Mouse (Mus musculus) adrenal gland, postnatal 10 days (tissue): ENCODE results near the gene Mfsd12. TPM values are rescaled to one million over a fixed set of nuclear protein-coding genes. Genes with fewer than 3 reads are reported as not detected.
A peak's percentile ranks its signal among the peaks of the same experiment; 100 is the strongest.

Experiments
- DNase-seq: peaks from one replicate; pipeline ENCODE4 v3.0.0; 2021; ENCODE audit warnings: mixed read lengths
- total RNA-seq, 2 experiments: library from RNA; stranded (reverse); gene quantifications; 2 replicates each; pipeline ENCODE4 v1.2.3; 2021

The Mfsd12 gene
- total RNA-seq, 2 experiments from 2014 or later, result 17.8 to 22.8 TPM

DNA sequence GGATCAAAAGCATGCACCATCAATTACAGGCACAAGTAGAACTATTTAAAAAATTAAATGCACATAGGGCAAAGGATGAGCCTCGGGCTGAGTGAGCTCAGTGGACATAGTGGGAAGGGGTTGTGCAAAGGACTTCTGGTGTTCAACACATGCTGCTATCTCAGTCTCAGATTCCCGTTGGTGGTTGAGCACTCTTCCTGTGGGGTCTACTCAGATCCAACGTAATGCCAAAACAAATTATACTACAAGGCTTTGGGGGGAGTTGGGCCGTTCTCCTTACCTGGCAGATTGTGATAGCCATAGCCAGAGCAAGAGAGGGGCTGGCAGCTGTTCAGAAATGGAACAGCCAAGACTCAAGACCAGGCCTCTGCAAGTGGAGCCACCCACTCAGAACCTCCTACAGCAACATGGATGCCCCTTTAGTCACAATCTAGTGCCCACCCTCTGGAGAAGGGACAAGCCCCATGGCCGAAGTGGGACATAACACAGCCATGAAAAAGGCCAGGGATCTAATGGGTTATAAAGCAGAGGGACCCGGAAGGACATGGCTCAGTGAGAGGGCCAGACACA is 22.6 kb downstream of the Mfsd12 start:
- no peak for DNase-seq

DNA sequence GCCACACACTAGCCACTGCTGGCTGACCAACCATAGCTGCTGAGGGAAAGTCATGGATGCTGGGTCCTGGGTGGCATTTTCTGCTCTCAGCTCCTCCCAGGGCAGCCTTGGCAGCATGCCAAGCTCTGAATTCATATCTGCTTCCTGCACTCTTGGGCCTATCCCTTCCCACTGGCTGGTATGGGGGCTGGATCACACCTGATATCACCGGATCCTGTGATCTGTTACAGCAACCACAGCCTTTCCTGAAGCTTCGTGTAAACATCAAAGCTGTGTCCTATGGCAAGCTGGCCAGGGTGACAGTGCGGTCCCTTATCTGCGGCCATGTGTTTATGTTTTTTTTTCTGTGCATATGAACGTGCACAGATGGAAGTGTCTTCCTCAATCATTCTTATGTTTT is 24.7 kb downstream of the Mfsd12 start:
- peak; percentile 59 for DNase-seq

DNA sequence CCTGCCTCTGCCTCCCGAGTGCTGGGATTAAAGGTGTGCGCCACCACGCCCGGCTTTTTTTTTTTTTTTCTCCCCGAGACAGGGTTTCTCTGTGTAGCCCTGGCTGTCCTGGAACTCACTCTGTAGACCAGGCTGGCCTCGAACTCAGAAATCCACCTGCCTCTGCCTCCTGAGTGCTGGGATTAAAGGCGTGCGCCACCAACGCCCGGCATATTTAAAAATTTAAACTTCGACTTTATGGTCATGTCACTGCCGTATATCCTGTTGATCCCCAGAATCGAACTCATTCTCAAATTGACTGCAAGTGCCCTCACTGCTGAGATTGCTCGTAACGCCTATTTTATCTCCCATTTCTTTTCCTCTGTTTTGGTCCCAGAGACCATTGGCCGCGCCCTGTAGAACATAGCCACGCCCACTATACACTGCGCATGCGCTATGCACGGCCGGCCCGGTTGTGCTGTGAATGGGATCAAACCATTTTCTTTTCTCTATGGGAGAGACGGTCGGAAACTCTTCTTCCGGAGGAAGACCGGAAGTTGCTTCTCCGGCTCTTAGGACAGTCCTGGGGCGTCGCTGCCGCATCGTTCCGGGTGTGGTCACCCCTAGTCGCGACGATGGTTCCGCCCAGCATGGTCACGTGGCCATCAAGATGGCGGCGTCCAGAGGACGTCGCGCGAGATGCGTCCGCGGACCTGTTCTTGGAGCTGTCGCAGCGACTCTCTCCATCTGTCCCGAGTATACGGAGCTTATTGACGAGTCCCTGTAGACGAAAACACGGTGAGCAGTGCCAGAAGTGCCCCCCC is 26.7 kb downstream of the Mfsd12 start, which contains the start of the genes Dohh and Gm48551:
TSS of gene Dohh (plus strand) at position 627 of the 803 bp plus-strand sequence.
TSS of gene Gm48551 (plus strand) at position 665 of the 803 bp plus-strand sequence.
- peak; percentile 99 for DNase-seq

DNA sequence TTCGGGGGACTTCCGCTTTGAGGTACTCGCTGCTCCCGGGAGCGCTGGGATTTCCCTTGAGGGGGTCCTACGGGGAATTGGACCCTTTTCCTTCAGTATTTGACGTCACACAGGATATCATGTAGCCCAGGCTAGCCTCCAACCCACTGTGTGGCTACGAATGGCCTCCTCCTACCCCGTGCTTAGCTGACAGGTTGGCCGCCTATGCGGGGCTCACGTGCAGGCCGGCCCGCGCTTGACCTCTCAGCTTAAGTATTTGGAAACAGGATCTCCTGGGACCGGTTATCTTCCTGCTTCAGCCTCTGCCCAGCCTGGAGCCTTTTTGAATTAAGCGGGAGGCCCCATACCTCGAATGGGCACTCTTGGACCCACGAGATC is 27.3 kb downstream of the Mfsd12 start:
- no peak for DNase-seq

DNA sequence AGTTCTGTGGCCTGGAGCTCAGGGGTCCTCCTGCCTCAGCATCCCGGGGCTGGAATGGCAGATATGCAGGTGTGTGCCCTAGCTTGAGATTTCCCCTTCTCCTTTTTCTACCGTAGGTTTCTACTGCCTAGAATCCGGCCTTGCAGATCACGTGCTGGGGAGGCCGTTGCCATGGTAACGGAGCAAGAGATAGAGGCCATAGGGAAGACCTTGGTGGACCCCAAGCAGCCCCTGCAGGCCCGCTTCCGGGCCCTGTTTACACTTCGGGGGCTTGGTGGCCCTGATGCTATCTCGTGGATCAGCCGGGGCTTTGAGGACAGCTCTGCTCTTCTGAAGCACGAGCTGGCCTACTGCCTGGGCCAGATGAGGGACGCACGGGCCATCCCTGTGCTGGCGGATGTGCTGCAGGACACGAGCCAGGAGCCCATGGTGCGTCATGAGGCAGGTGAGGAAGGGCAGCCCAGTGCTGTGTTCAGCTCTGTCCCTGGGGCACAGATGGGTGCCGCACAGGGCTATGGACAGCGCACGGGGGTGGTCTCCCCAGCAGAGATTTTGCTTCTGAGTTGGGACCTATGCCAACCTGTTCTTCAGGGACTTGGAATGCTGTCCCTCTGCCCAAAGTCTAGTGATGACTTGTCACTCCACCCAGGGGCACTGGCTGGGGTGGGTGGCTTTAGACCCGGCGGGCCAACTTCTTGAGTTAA is 28.5 kb downstream of the Mfsd12 start:
- DNase-seq, result peak; percentile 52

DNA sequence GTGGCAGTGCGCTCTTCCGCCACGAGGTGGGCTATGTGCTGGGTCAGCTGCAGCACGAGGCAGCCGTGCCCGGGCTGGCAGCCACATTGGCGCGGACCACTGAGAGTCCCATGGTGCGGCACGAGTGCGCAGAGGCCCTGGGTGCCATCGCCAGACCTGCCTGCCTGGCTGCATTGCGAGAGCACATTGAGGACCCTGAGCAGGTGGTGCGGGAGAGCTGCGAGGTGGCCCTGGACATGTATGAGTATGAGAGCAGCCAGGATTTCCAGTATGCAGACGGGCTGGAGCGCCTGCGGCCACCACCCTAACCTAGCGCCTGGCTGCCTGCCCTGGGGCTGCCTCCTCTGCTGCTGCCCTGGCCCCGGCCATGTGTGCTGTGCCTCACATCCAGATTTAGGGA is 30.4 kb downstream of the Mfsd12 start:
- peak; percentile 16 for DNase-seq

DNA sequence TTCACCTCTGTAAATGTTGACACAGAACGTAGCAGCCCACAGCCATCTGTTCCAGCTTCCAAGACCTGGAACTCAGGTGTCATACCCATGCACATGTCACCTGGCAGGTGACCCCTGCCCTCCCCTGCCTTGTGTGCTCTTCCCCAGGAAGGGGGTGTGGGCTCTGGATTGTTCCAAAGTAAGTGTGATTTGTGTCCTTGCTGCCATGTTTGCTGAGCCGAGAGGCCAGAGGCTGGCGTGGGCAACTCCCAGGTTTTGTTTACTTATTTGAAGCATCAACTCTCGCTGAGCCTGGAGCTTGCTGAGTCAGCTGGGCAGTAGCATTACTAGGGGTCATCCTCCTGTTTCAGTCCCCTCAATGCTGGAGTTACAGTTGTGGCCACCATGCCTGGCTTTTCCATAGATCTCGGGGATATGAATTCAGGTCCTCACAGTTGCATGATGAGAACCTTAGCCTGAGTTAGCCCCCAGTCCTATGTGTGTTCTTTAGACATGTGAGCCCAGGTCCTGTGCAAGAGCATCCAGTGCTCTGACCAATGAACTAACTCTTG is 31.3 kb downstream of the Mfsd12 start, which contains the start of gene Gm48552:
TSS of gene Gm48552 (plus strand) at position 501 of the 551 bp plus-strand sequence.
- no peak for DNase-seq

DNA sequence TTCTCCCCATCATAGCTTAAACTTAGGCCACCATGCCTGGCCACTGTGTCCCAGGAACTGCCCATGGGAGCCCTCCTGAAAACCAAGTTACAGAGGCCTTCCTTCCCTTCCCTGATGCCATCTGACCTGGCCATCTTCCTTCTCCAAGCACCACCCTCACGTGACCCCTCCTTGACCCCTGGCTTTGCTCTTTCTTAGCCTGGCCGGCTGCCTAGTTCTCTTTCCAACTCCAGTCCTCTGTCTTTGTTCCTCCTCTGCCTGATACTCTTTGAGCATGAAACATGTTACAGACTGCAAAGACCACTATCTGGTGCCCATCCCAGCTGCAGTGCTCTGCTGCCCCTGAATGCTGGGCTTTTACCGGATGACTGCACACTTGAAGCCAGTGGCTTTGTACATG is 32.1 kb downstream of the Mfsd12 start:
- peak; percentile 81 for DNase-seq

DNA sequence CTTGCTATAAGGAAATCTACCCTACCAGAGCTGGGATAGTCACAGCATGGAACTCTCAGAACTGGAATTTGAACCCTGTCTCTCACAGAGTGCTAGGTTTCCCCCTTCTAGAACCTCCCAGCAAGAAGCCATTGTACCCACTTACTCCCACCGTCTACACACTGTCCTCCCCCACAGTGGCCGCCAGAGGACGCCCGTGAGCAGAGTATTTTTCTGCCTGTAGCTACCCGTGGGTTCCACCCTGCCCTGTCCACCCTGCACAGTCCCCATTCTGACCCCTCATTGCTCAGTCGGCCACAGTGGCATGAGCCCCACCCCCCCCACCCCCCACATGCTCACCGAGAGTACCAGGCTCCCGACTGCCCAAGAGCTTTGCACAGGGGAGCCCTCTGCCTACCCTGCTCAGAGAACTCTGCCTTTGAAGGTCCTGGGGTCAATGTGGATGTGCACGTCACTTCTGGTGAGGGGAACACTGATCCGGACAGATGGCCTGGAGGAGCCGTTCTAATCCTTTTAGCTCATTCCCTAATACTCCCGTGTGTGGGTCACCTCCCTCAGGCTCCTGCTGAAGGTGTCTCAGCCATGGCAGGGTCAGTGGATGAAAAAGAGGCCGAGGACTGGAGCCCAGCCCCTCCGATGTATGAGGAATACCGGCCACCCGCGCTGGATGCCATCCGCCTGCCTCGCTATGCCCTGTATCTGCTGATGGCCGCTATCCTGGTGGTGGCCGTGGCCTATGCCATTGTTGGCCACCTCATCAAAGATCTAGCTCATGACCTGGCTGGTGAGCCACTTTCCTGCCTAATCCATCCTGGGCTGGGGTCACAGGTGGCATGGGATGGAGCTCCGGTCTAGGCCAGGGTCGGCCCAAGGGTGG is 32.7 kb downstream of the Mfsd12 start:
- DNase-seq, result peak; percentile 84

DNA sequence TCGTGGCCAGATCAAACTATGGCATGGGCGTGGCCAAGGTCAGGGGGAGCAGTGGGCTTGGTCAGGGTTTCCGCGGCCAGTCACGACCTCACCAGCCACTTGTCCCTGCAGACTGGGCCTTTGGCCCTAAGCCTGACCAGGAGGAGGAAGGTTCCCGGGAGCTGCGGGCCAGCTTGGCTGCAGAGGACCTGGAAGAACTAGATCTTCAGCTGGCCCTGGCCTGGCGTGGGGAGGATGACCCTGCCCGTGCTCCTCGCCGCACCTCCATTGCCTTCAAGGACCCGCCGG is 33.3 kb downstream of the Mfsd12 start:
- peak; percentile 41 for DNase-seq

DNA sequence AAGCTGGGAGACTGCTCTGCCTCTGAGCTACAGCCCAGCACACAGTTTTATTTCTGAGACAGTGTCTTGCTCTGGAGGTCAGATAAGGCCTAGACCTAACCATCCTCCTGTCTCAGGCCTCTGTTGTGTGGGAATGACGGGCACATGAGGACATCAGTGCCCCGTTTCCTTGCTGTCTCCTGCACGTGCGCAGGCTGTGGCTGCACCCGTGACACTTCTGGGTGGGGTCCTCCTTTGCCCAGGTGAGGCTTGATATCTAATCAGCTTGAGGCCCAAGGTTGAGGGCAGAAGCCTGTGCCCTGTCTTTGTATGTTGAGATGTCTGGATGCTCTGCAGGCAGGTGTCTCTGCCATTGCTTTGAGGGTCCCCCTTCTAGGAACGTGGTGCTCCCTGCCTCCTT is 35.0 kb downstream of the Mfsd12 start:
- DNase-seq, result no peak

DNA sequence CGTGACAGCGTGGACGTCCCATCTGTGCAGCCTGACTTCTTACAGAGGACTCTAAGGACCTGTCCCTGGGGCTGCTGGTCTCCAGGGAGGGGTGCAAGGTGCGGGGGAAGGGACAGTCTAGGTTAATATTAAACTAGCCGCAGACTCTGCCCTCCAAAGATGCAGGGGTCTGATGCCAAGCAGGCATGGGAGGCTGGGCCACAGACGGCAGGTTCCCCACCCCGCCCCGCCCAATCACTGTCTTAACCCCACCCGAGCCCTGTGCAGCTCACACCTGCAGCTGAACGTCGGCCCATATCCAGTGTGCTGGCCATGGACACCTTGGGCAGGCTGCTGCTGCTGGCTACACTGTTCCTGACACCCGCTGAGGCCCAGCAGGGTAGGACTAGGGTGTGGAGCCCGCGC is 35.5 kb downstream of the Mfsd12 start, which contains the start of gene Smim24:
TSS of gene Smim24 (plus strand) at position 271 of the 405 bp plus-strand sequence.
- no peak for DNase-seq

DNA sequence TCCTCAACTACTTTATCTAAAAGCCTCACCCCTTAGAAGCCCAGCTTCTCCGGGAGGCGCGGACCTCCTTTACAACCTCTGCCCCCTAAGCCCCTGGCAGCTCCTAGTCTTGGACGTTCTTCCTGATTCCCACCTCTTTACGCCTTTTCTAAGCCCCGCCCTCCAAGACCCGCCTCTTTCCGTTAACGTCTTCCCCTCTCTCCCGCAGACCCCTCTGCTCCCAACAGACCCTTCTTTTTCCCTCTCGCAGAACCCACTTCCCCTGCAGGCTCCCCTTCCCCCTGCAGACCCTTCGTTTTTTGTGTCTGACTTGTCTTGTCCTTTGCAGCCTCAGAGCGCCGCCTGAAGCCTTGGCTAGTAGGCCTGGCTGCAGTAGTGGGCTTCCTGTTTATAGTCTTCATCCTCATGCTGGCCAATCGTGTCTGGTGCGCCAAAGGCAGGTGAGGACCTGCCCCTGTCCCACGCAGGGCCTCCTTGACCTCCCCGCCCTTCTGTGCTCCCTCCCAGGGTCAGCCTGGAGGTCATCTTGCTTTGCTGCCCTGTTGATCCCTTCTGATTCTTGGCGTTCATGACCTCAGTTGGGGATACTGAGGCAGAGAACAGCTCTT is 36.3 kb downstream of the Mfsd12 start:
- peak; percentile 47 for DNase-seq

DNA sequence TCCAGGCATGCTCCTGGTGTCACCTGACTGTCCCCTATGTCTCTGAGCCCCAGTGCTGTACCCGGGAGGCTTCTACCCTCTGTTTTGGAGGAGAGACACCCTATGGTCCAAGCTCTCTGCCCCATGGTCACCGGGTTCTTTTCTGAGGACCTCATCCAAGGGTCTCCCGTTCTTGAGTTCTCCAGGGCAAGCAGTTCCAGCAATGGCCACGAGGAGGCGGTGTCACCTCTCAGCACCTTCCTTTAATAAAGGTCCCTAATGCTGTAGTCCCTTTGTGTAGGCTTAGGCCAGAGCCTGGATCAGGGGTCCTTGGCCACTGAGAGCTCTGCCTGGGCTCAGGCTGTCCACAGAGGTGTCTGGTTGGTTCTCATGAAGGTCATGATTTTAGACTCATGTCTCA is 37.8 kb downstream of the Mfsd12 start:
- DNase-seq, result peak; percentile 76

DNA sequence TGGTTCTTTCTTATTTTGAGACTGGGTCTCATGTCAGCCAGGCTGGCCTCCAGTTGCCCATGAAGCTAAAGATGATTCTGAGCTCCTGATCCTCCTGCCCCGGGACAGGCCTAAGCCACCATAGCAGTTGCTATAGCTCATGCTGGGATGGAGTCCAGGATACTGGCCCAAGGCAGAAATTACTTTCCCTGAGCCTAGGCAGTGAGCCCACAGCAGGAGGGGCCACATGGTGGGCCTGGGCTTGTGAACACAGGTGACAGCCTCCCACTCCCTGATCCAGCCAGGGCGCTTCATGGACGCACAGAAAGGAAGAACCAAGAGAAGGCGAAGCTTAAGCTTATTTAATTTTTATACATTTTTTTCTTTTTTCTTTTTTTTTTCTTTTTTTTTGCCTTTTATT is 38.6 kb downstream of the Mfsd12 start:
- no peak for DNase-seq

DNA sequence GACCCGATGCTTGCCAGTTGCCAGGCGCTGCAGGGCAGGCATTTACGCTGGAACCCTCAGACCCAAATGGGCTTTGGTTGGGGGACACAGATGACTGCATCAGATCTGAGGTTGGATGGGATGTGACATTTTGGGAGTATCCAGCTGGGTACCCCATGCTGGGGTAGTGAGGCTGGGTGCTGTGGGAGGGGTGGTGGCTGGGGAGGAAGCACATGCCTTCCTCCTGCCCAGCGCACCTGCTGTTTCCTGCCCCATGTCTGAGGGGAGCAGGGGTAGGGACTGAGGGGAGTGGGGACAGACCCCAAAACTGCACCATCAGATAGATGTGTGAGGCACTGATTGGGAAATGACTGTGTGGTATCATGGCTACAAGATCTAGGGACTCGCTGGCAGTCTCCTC is 39.5 kb downstream of the Mfsd12 start:
- no peak for DNase-seq

DNA sequence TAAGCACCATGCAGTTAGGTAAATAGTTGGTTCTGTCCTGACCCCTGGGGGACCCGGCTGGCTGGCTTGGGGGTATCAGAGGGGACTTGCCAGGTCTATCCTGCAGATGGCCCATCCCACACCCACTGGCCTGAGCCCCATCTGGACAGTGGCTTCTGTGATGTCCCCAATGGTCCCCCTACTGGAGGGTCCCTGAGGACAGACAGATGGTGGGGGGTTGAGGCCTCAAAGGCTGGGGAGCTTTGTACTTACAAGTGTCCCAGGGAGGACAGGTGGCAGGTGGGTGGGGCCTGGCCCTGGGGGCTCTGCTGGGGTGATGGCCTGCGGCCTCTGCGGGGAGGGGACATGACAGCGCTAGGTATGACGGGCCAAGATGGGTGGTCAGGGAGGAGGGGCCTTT is 42.0 kb downstream of the Mfsd12 start:
- DNase-seq, result no peak

DNA sequence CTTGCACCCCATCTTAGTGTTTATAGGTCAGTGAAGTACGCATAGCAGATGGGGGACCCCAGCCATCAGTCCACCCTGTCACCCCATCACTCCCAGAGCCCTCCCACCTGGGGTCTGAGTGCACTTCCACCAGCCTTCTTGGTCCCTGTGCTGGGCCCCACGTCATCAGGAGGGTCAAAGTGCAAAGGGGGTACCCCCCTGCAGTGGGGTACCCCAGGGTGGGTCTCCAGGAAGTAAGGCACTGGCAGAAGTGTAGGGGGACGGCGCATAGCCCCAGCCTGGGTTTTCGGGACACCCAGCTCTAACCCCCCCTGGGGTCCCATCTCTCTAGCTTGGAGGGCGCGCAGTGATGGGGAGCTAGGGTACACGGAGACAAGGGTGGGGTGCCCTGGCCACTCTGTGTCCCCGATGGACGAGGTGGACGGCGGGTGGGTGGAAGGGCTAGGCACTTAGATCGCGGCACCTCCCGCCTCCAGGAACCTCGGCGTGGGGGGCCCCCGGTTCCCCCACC is 42.6 kb downstream of the Mfsd12 start:
- no peak for DNase-seq

DNA sequence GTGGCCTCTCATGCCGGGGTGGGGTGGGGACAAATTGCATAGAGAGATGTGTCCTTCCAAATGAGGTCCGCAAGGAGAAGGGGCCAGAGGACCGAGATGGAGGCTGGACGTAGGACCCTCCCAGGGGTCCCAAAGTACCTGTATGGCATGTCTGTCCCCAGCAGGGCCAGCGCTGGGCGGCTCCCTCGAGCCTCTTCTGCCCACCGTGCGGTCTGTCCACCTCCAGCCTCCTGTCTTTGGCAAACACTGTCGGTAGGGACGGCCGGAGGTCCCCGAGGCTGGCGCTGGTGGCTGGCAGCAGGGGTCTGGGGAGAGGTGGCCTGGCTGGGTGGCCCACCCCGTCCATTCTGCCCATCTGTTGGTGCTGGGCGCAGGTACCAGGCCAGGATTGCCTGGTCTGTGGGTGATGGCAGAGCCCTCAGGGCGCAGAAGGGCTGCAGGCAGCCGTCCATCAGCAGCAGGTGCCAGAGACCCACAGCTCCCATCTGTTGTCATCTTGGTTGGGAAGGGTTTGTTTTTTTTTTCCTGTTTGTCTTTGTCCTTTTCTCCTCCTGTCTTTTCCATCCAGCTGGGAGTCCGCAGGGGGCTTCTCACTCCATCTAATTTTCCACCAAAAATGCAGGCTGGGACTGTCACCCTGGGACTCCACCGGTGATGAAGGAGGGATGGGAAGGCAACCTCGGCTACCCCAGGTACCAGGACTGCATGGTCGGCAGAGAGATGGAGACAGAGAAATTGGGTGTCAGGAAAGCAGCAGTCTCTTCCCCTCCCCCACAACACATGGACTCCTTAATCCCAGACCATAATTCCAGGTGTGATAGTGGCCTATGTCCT is 43.3 kb downstream of the Mfsd12 start:
- no peak for DNase-seq

DNA sequence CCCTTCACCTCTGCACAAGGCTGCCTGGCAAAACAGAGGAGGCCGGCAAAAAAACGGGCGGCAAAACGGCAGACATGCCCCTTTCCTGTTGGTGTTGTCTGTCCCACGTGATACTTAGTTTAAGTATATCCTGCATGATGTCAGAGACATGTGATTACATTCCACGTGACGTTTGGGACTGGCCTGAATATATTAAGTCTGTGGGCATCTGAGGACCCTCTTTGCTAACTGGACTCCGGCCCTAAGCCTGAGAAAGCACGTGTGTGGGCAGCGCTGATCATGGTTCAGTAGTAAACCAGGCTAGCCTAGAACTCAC is 43.9 kb downstream of the Mfsd12 start:
- no peak for DNase-seq
